Mouse (Mus musculus): ENCODE measurements around the gene Sgk1.
A peak's percentile ranks its signal among the peaks of the same experiment; 100 is the strongest.

DNA sequence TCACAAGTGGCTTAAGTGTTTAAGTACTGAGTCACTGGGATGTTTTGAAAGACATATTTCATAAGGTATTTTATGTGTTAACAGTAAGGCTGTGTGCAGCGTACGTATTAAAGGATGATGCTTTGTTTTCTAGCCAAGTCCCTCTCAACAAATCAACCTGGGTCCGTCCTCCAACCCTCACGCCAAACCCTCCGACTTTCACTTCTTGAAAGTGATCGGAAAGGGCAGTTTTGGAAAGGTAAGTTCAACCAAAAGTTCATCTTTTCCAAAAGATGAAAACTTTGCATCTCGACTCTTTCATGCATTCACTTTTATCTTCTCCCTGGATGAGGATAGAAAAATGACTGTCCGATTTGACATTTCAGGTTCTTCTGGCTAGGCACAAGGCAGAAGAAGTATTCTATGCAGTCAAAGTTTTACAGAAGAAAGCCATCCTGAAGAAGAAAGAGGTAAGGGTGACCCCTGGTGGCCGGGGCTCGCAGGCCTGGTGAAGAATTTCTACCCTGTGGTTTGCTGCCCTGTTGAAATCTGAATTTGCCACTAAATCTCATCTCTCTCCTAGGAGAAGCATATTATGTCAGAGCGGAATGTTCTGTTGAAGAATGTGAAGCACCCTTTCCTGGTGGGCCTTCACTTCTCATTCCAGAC is 113.8 kb downstream of the Sgk1 start:
- TF ChIP-seq POLR2A (IDR thresholded peaks at IDR 0.05; ENCODE audit: borderline replicate concordance, extremely low read depth, low read depth, low read length) (no peak), CTCF (IDR thresholded peaks at IDR 0.05; ENCODE audit: insufficient read depth, low read length) (peak; percentile 74)

Data from lung, adult 2 months (tissue).